Mouse (Mus musculus) hindbrain, postnatal 0 days (tissue): ENCODE measurements at regions not wholly inside any gene's neighbourhood (a gene's known extent, or its start where the extent isn't known, plus 50 kb on each side); places are given as distances from the start of the nearest gene placed in this dataset.

Experiments used
- ATAC-seq: fragments of 200-750 bp; cut with Nextera tagmentation; 2 replicates; pipeline ENCODE4 v1.8.0; 2017; ENCODE audit warnings: mild to moderate bottlenecking, moderate TSS enrichment, moderate library complexity
- DNase-seq: peaks from one replicate; pipeline ENCODE4 v3.0.0-alpha.2; 2015; ENCODE audit warnings: low spot score
- H3K27ac ChIP-seq: fragments of 300-500 bp; sonication (generic); 2 replicates; pipeline ENCODE4 v1.5.1; 2014; ENCODE audit warnings: mild to moderate bottlenecking
- H3K27me3 ChIP-seq: fragments of 300-500 bp; sonication (generic); 2 replicates; pipeline ENCODE4 v1.6.1; 2014; ENCODE audit warnings: low read length, mixed read lengths; ENCODE audit not compliant: insufficient read depth
- H3K36me3 ChIP-seq: fragments of 300-500 bp; sonication (generic); 2 replicates; pipeline ENCODE4 v1.6.1; 2014; ENCODE audit warnings: low read length, mixed read lengths; ENCODE audit not compliant: insufficient read depth
- H3K4me1 ChIP-seq: fragments of 300-500 bp; sonication (generic); 2 replicates; pipeline ENCODE4 v1.6.1; 2014; ENCODE audit warnings: antibody characterized with exemption, low read length, mixed read lengths; ENCODE audit not compliant: insufficient read depth
- H3K4me2 ChIP-seq: fragments of 300-500 bp; sonication (generic); 2 replicates; pipeline ENCODE4 v1.6.1; 2014; ENCODE audit warnings: low read depth, mild to moderate bottlenecking, low read length, moderate library complexity, mixed read lengths
- H3K4me3 ChIP-seq: fragments of 300-500 bp; sonication (generic); 2 replicates; pipeline ENCODE4 v1.5.1; 2014; ENCODE audit warnings: low read length
- H3K9ac ChIP-seq: fragments of 300-500 bp; sonication (generic); replicated peaks from 2 replicates; pipeline ENCODE4 v1.6.1; 2014; ENCODE audit warnings: mild to moderate bottlenecking, low read length, moderate library complexity, mixed read lengths
- H3K9me3 ChIP-seq: fragments of 300-500 bp; sonication (generic); 2 replicates; pipeline ENCODE4 v1.6.1; 2016; ENCODE audit warnings: low read length, mixed read lengths
- CTCF ChIP-seq: IDR thresholded peaks from 2 replicates; pipeline ENCODE4 v1.5.1; 2016; ENCODE audit warnings: antibody characterized with exemption, control low read depth, low read depth
- WGBS: fragments of 180-500 bp; shearing (Covaris S2); extraction: QIAGEN DNeasy Blood & Tissue Kit; methylation state at CpG from one replicate; pipeline ENCODE4 v1.1.7; 2014; 5-methylcytosine and 5-hydroxymethylcytosine counted together

DNA sequence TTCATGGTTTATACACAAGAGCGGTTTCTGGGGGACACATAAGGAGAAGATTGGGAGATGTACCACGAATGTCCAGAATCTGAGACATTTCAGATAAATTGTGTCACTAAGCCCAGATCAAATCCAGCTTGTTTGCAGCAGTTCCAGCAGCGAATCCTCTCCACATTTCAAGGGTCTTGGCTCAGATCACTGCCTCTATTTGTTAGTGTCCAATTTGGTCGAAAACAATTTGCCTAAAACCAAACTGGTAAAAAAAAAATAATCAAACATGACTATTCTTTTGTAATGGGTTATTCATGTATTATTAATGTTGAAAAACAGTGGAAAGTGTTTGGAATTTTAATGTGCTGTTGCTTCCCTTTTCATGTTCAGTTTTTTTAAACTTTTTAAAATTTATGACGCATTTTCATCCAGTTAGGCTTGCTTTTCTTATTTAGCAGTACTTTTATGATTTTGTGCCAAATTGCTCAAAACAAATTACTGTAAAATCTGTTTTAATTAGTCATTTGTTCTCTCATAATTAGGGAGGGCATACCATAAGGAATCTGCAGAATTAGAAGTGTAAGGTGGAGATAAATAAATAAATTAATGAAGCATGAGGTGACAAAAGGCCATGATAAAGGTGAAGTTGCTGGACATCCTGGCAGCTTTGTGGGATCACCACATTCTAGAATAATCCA lies 396.8 kb upstream of the Ptbp2 start:
- no peaks in the 10 kb centered on the region for H3K4me1 ChIP-seq
- H3K4me3 ChIP-seq: no peak overlapping the region
- no peaks in the 10 kb centered on the region for H3K9me3 ChIP-seq
- H3K36me3 ChIP-seq: no peaks in the 10 kb centered on the region
- TF ChIP-seq CTCF: no peak
- H3K27me3 ChIP-seq: no peaks in the 10 kb centered on the region
- 58% methylated on average over 5 of the region's 5 CpGs for WGBS
- no peak overlapping the region for H3K27ac ChIP-seq
- no peak overlapping the region for H3K9ac ChIP-seq
- ATAC-seq: no peak
- no peak for DNase-seq
- no peak overlapping the region for H3K4me2 ChIP-seq

DNA sequence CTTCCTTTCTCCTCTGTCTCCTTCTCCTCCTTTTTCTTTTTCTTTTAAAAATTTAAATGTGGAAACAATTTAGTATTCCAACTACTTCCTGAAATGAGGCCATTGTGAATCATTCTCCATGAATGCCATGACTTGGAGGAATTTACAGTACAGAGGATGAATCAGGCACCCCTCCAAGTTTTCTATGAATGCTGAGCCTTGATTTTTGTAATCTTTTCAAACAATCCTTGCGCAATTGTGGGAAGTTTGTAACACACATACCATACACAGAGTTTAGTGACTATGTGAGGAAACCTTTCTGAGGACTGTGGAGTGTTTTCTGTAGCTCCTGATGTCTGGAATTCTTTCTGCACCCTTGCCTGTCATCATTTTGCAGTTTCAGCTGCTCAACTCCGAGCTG lies 391.4 kb upstream of the Ptbp2 start:
- no peak for TF ChIP-seq CTCF
- no peaks in the 10 kb centered on the region for H3K27me3 ChIP-seq
- no peaks in the 10 kb centered on the region for H3K4me1 ChIP-seq
- no peak for DNase-seq
- no peak for ATAC-seq
- H3K4me2 ChIP-seq: no peak overlapping the region
- no peaks in the 10 kb centered on the region for H3K9me3 ChIP-seq
- no peak overlapping the region for H3K27ac ChIP-seq
- 56% methylated on average over 2 of the region's 2 CpGs for WGBS
- no peak overlapping the region for H3K4me3 ChIP-seq
- no peak overlapping the region for H3K9ac ChIP-seq
- no peaks in the 10 kb centered on the region for H3K36me3 ChIP-seq
